Mouse (Mus musculus): ENCODE results near the gene Reps1. TPM values are rescaled to one million over a fixed set of nuclear protein-coding genes. Genes with fewer than 3 reads are reported as not detected.

The Reps1 gene
- polyA plus RNA-seq, 1 experiment = 78.1 TPM

DNA sequence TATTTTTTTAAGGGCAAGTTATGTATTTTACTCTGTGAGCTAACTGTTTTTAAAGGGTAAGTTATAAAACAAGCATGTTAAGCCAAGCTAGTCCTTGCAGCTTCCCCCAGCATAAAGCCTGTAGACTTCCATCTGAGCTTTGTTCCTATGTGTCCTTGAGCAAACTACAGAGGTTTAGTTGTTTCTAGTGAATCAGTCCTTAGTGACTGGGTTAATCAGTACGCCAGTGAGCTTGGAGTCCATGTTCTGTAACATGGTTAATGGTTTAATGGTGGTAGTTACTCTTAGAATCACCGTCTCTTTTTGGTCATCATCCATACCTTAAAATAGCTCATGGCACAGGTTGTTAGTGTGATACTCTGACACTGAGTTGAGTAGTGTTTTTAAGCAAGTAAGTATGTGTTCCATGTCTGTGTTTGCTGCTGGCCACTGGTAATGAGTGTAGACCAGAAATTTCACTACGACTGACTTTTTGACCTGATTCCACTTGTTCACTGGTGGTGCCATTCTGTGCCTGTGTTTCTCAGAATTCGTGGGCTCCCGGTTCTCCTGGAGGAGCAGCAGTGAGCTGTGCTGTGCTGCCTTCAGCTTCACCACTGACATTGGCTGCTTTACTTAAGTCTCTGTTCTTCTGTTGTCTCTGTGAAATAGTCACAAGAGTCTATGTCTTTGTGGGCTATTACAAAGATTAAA lies 18.9 kb downstream of the Reps1 start:
- no peaks in the 10 kb centered on the region for H3K36me3 ChIP-seq (ENCODE audit: control insufficient read depth, insufficient read depth, low read length, poor library complexity, severe bottlenecking)
- H3K27ac ChIP-seq (ENCODE audit: insufficient read depth, low read length) = no peak overlapping the region
- no peaks in the 10 kb centered on the region for H3K4me1 ChIP-seq (ENCODE audit: control insufficient read depth, insufficient read depth, low read length)
- H3K4me3 ChIP-seq (ENCODE audit: low read depth, low read length) = no peak overlapping the region
- no peak overlapping the region for H3K9ac ChIP-seq (ENCODE audit: low read depth, poor library complexity, severe bottlenecking)
- H3K27me3 ChIP-seq (ENCODE audit: control insufficient read depth, insufficient read depth, low read length, poor library complexity, severe bottlenecking) = no peaks in the 10 kb centered on the region; the same call in 1 of the 2 replicates
- TF ChIP-seq POLR2A (IDR thresholded peaks at IDR 0.05; ENCODE audit: insufficient read depth, low read length) (no peak), CTCF (IDR thresholded peaks at IDR 0.05; ENCODE audit: low read depth, low read length) (no peak), EP300 (IDR thresholded peaks at IDR 0.05; ENCODE audit: insufficient read depth, low read depth, low read length) (no peak)
- H3K9me3 ChIP-seq (replicated peaks; ENCODE audit: control insufficient read depth, insufficient read depth, low read length, poor library complexity, severe bottlenecking) = no peaks in the 10 kb centered on the region

DNA sequence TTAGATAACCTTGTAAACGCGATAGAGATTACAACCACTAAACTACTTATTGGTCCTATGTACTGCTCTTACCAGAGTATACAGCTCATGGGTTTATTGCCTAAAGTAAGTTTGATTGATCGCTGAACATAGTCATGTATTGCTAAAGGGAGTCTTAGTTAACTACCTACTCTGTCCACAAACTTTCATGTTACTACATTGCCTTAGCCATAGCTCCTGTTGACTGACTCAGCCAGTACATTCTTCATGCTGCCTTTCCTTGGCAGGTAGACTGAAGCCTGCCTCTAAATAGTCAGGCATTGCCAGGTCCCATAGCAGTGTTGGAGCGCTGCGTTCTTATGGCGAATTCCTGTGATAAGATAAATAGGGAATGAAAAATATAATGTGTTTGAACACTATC lies 20.2 kb downstream of the Reps1 start:
- Histone ChIP-seq H3K4me1 (ENCODE audit: control insufficient read depth, insufficient read depth, low read length) (no peaks in the 10 kb centered on the region), H3K9me3 (replicated peaks; ENCODE audit: control insufficient read depth, insufficient read depth, low read length, poor library complexity, severe bottlenecking) (no peaks in the 10 kb centered on the region), H3K9ac (ENCODE audit: low read depth, poor library complexity, severe bottlenecking) (no peak overlapping the region), H3K27ac (ENCODE audit: insufficient read depth, low read length) (no peak overlapping the region), H3K27me3 (ENCODE audit: control insufficient read depth, insufficient read depth, low read length, poor library complexity, severe bottlenecking) (no peaks in the 10 kb centered on the region; the same call in 1 of the 2 replicates), H3K4me3 (ENCODE audit: low read depth, low read length) (no peak overlapping the region), H3K36me3 (ENCODE audit: control insufficient read depth, insufficient read depth, low read length, poor library complexity, severe bottlenecking) (no peaks in the 10 kb centered on the region)
- TF ChIP-seq CTCF (IDR thresholded peaks at IDR 0.05; ENCODE audit: low read depth, low read length) (no peak), POLR2A (IDR thresholded peaks at IDR 0.05; ENCODE audit: insufficient read depth, low read length) (no peak), EP300 (IDR thresholded peaks at IDR 0.05; ENCODE audit: insufficient read depth, low read depth, low read length) (no peak)

DNA sequence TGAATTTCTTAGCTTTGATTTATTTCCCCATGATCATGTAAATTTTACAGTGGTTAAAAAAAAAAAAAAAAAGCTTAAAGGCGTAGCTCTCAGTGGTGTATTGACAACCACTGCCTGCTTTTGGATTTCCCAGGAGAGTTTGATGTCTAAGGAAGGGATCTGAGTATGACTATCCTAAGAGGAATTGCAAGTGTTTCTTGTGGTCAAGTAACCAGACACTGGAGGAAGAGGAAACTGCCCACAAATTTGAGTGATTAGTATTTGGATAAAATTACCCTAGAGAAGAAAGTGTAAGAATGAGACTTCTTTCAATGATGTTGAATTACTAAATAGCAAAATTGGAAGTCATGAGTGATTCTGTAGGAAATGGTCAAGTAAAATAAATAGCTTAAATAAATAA lies 25.9 kb downstream of the Reps1 start:
- no peaks in the 10 kb centered on the region for H3K27me3 ChIP-seq (ENCODE audit: control insufficient read depth, insufficient read depth, low read length, poor library complexity, severe bottlenecking)
- H3K9me3 ChIP-seq (replicated peaks; ENCODE audit: control insufficient read depth, insufficient read depth, low read length, poor library complexity, severe bottlenecking) = peaks cover 19% of the 10 kb centered on the region
- TF ChIP-seq CTCF (IDR thresholded peaks at IDR 0.05; ENCODE audit: low read depth, low read length) (no peak), POLR2A (IDR thresholded peaks at IDR 0.05; ENCODE audit: insufficient read depth, low read length) (no peak), EP300 (IDR thresholded peaks at IDR 0.05; ENCODE audit: insufficient read depth, low read depth, low read length) (no peak)
- no peak overlapping the region for H3K4me3 ChIP-seq (ENCODE audit: low read depth, low read length)
- H3K4me1 ChIP-seq (ENCODE audit: control insufficient read depth, insufficient read depth, low read length) = no peaks in the 10 kb centered on the region
- no peaks in the 10 kb centered on the region for H3K36me3 ChIP-seq (ENCODE audit: control insufficient read depth, insufficient read depth, low read length, poor library complexity, severe bottlenecking)
- no peak overlapping the region for H3K27ac ChIP-seq (ENCODE audit: insufficient read depth, low read length)
- no peak overlapping the region for H3K9ac ChIP-seq (ENCODE audit: low read depth, poor library complexity, severe bottlenecking)

DNA sequence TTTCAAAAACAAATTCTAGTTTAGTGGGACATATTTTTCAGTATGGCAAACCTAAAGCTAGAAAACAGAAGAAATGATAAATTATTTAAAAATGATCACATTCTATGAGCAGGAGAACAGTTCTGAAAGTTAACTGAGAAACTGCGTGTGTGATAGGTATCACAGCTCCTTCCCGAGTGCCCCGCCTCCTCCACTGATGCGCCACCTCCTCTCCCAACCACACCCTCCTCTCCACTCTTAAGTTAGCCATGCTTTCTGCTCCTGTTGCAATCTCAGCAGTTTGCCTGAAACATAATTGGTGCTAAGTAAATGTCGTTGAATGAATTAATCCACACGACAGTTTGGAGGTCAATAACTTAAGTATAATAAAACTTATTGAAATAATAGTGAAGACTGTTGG lies 27.1 kb downstream of the Reps1 start:
- Histone ChIP-seq H3K9me3 (replicated peaks; ENCODE audit: control insufficient read depth, insufficient read depth, low read length, poor library complexity, severe bottlenecking) (peaks cover 27% of the 10 kb centered on the region), H3K27ac (ENCODE audit: insufficient read depth, low read length) (no peak overlapping the region), H3K9ac (ENCODE audit: low read depth, poor library complexity, severe bottlenecking) (no peak overlapping the region), H3K36me3 (ENCODE audit: control insufficient read depth, insufficient read depth, low read length, poor library complexity, severe bottlenecking) (no peaks in the 10 kb centered on the region), H3K4me1 (ENCODE audit: control insufficient read depth, insufficient read depth, low read length) (no peaks in the 10 kb centered on the region), H3K27me3 (ENCODE audit: control insufficient read depth, insufficient read depth, low read length, poor library complexity, severe bottlenecking) (no peaks in the 10 kb centered on the region), H3K4me3 (ENCODE audit: low read depth, low read length) (no peak overlapping the region)
- TF ChIP-seq EP300 (IDR thresholded peaks at IDR 0.05; ENCODE audit: insufficient read depth, low read depth, low read length) (no peak), CTCF (IDR thresholded peaks at IDR 0.05; ENCODE audit: low read depth, low read length) (no peak), POLR2A (IDR thresholded peaks at IDR 0.05; ENCODE audit: insufficient read depth, low read length) (no peak)

DNA sequence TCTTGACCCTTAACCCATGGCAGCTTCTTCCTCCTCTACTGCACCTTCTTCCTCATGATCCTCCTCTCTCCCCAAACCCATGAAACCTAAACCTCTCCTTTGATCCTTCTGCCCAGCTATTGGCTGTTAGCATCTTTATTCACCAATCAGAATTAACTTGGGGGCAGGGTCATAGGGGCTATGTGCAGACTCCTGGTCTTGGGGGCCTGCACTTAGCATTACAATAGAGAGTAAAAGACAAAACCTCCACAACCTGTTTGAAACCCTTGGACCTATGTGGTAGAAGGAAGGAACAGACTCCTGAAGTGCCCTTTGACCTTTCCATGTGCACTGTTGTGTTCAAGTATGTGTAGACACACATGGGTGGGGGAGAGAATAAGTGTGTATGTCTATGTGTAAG lies 35.0 kb downstream of the Reps1 start:
- Histone ChIP-seq H3K27me3 (ENCODE audit: control insufficient read depth, insufficient read depth, low read length, poor library complexity, severe bottlenecking) (no peaks in the 10 kb centered on the region), H3K27ac (ENCODE audit: insufficient read depth, low read length) (peak overlapping the region; percentile 57; the same call in 1 of the 2 replicates), H3K9me3 (replicated peaks; ENCODE audit: control insufficient read depth, insufficient read depth, low read length, poor library complexity, severe bottlenecking) (peaks cover 15% of the 10 kb centered on the region), H3K36me3 (ENCODE audit: control insufficient read depth, insufficient read depth, low read length, poor library complexity, severe bottlenecking) (peaks cover 6% of the 10 kb centered on the region; the same call in 1 of the 2 replicates), H3K4me3 (ENCODE audit: low read depth, low read length) (no peak overlapping the region), H3K4me1 (ENCODE audit: control insufficient read depth, insufficient read depth, low read length) (no peaks in the 10 kb centered on the region), H3K9ac (ENCODE audit: low read depth, poor library complexity, severe bottlenecking) (no peak overlapping the region)
- TF ChIP-seq POLR2A (IDR thresholded peaks at IDR 0.05; ENCODE audit: insufficient read depth, low read length) (no peak), EP300 (IDR thresholded peaks at IDR 0.05; ENCODE audit: insufficient read depth, low read depth, low read length) (no peak), CTCF (IDR thresholded peaks at IDR 0.05; ENCODE audit: low read depth, low read length) (no peak)

DNA sequence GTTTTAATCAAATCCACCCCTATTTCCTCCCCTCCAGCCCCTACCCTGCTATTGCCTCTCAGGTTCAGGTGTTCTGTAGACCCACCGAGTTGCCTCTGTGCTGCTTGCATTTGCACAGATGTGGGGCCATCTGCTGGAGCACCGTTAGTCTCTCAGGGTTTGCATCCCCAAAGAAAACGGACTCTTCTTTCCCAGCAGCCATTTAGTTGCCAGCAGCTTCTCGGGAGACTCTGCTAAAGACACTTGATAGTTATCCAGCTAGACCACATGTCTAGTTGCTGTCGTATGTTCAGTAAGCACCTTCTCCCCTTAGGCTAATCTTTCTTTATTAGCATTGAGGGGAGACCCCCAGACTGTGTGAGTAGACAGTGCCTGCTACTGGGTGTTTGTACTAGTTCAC lies 46.5 kb downstream of the Reps1 start:
- Histone ChIP-seq H3K9me3 (replicated peaks; ENCODE audit: control insufficient read depth, insufficient read depth, low read length, poor library complexity, severe bottlenecking) (no peaks in the 10 kb centered on the region), H3K9ac (ENCODE audit: low read depth, poor library complexity, severe bottlenecking) (no peak overlapping the region), H3K27ac (ENCODE audit: insufficient read depth, low read length) (no peak overlapping the region), H3K4me1 (ENCODE audit: control insufficient read depth, insufficient read depth, low read length) (no peaks in the 10 kb centered on the region), H3K27me3 (ENCODE audit: control insufficient read depth, insufficient read depth, low read length, poor library complexity, severe bottlenecking) (no peaks in the 10 kb centered on the region), H3K36me3 (ENCODE audit: control insufficient read depth, insufficient read depth, low read length, poor library complexity, severe bottlenecking) (peaks cover 5% of the 10 kb centered on the region; the same call in 1 of the 2 replicates), H3K4me3 (ENCODE audit: low read depth, low read length) (no peak overlapping the region)
- peak; percentile 8 for TF ChIP-seq CTCF (IDR thresholded peaks at IDR 0.05; ENCODE audit: low read depth, low read length)
- no peak for TF ChIP-seq EP300 (IDR thresholded peaks at IDR 0.05; ENCODE audit: insufficient read depth, low read depth, low read length)
- no peak for TF ChIP-seq POLR2A (IDR thresholded peaks at IDR 0.05; ENCODE audit: insufficient read depth, low read length)

All from ES-Bruce4 (cell line).